Mouse (Mus musculus) limb, embryonic 14.5 days (tissue): ENCODE measurements around the gene Zfp513. TPM values are rescaled to one million over a fixed set of nuclear protein-coding genes. Genes with fewer than 3 reads are reported as not detected.

Experiments used
- ATAC-seq: fragments of 200-750 bp; cut with Nextera tagmentation; 2 replicates; pipeline ENCODE4 v1.8.0; 2017; ENCODE audit warnings: low read depth, moderate number of reproducible peaks, moderate TSS enrichment; ENCODE audit not compliant: low FRiP score
- DNase-seq: peaks from one replicate; pipeline ENCODE4 v3.0.0-alpha.2; 2015; ENCODE audit warnings: low spot score
- H3K27ac ChIP-seq: fragments of 300-500 bp; sonication (generic); replicated peaks from 2 replicates; pipeline ENCODE4 v1.5.1; 2014; ENCODE audit warnings: low read depth, mild to moderate bottlenecking, low read length, moderate library complexity, mixed read lengths
- H3K27me3 ChIP-seq: fragments of 300-500 bp; sonication (generic); 2 replicates; pipeline ENCODE4 v1.6.1; 2014; ENCODE audit warnings: low read length, mixed read lengths; ENCODE audit not compliant: control insufficient read depth, insufficient read depth
- H3K36me3 ChIP-seq: fragments of 300-500 bp; sonication (generic); 2 replicates; pipeline ENCODE4 v1.6.1; 2014; ENCODE audit warnings: mild to moderate bottlenecking, low read length, moderate library complexity, mixed read lengths; ENCODE audit not compliant: control insufficient read depth, insufficient read depth
- H3K4me1 ChIP-seq: fragments of 300-500 bp; sonication (generic); 2 replicates; pipeline ENCODE4 v1.6.1; 2014; ENCODE audit warnings: antibody characterized with exemption, low read length, mixed read lengths; ENCODE audit not compliant: control insufficient read depth, insufficient read depth
- H3K4me2 ChIP-seq: fragments of 300-500 bp; sonication (generic); replicated peaks from 2 replicates; pipeline ENCODE4 v1.6.1; 2014; ENCODE audit warnings: low read depth, mild to moderate bottlenecking, low read length, moderate library complexity; ENCODE audit not compliant: severe bottlenecking
- H3K4me3 ChIP-seq: fragments of 300-500 bp; sonication (generic); replicated peaks from 2 replicates; pipeline ENCODE4 v1.5.1; 2014; ENCODE audit warnings: low read length
- H3K9ac ChIP-seq: fragments of 300-500 bp; sonication (generic); 2 replicates; pipeline ENCODE4 v1.6.1; 2014; ENCODE audit warnings: mild to moderate bottlenecking, low read depth, low read length, moderate library complexity; ENCODE audit not compliant: severe bottlenecking
- H3K9me3 ChIP-seq: fragments of 300-500 bp; sonication (generic); 2 replicates; pipeline ENCODE4 v1.6.1; 2016; ENCODE audit warnings: low read length; ENCODE audit not compliant: control insufficient read depth
- POLR2A ChIP-seq: fragments of 200-500 bp; IDR thresholded peaks from 2 replicates; pipeline ENCODE4 v1.8.0; 2012; ENCODE audit warnings: inconsistent platforms, mild to moderate bottlenecking, moderate library complexity, borderline replicate concordance; ENCODE audit not compliant: insufficient read depth, insufficient read length; ENCODE audit errors: extremely low read depth
- WGBS: fragments of 180-500 bp; shearing (Covaris S2); extraction: QIAGEN DNeasy Blood & Tissue Kit; methylation state at CpG from one replicate; pipeline ENCODE4 v1.1.7; 2014; 5-methylcytosine and 5-hydroxymethylcytosine counted together
- polyA plus RNA-seq, 2 experiments: library from polyadenylated mRNA; depleted of rRNA in 1 of 2; stranded (reverse) in 1 of 2; unstranded in 1 of 2; fragments of >200 nt; fragmentation: Nextera tagmentation in 1 of 2; extraction: Ambion mirVana in 1 of 2; gene quantifications; 2 replicates each; pipeline versions ENCODE4 v1.2.1 to v1.2.3; 2012 to 2014

Gene Zfp513
- polyA plus RNA-seq, 2 experiments = 6.8 to 58.8 TPM

DNA sequence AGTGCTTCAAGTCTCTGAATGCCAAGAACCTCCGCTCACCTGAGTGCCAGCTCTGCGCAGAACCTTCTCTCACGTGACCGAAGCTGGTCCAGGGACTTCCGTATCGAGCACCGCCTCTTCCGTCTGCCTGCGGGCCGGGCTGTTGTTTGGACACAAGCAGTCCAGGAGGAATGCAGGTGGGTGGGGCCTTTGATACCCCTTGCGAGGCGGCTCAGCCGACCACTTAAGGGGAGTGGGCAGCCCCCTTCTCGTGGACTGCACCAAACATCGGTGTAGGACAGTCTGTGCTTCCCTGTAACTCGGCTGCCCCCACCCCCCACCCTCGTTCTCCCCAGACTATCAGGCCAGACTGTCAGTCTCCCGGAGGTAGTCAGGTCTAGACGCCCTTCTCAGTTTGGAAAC, 48.0 kb downstream of the Zfp513 start, which contains the start of gene Mpv17:
Mpv17 (minus strand) TSS at position 100 of the 402 bp plus-strand sequence.
- peak; percentile 86 for DNase-seq
- peaks cover 35% of the 10 kb centered on the region for H3K36me3 ChIP-seq
- H3K4me2 ChIP-seq = peak within 1 kb of the TSS; percentile 60
- H3K4me3 ChIP-seq = peak within 1 kb of the TSS; percentile 51
- no peaks in the 10 kb centered on the region for H3K27me3 ChIP-seq
- 2% methylated on average over 19 of the region's 19 CpGs for WGBS
- H3K9me3 ChIP-seq = no peaks in the 10 kb centered on the region
- H3K27ac ChIP-seq = peak within 1 kb of the TSS; percentile 67
- peak; percentile 94 for ATAC-seq
- peaks cover 5% of the 10 kb centered on the region; the same call in 1 of the 2 replicates for H3K4me1 ChIP-seq
- peak; percentile 79; the same call in 1 of the 2 replicates for TF ChIP-seq POLR2A
- peak within 1 kb of the TSS; percentile 53 for H3K9ac ChIP-seq

DNA sequence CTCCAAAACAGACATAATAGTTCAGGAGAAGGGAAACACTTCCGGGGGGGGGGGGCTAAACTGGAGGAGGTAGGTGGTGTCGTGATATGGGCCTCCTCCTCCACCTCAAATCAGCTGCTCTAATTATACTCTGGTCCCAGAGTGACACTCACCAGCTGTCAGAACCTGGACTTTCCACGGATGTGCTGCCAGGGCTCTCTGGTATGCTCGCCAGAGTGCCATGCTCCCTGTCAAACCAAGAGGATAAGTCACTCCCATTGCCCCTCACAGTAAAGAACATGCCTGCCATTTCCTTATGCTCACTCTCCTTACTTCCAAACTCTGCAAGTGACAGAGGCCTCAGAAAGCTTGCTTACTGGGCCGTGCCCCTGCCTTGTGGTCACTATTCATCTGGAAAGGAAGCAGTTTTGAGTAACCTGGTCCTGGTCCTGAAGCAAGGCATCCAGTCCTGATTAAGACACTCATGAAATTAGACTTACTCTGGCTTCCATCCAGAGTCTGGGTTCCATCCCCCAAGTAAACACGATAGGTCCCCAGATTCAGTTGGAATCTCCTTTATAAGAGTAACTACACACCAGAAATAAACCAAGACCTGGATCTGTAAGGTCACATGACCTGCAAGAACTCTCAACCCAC, 48.5 kb downstream of the Zfp513 start:
- Histone ChIP-seq H3K4me1 (peaks cover 5% of the 10 kb centered on the region; the same call in 1 of the 2 replicates), H3K9ac (peak overlapping the region; percentile 53), H3K27me3 (no peaks in the 10 kb centered on the region), H3K9me3 (no peaks in the 10 kb centered on the region), H3K4me3 (peak overlapping the region; percentile 51), H3K27ac (no peak overlapping the region), H3K36me3 (peaks cover 30% of the 10 kb centered on the region), H3K4me2 (peak overlapping the region; percentile 60)
- DNase-seq = no peak
- no peak for TF ChIP-seq POLR2A
- ATAC-seq = no peak
- 46% methylated on average over 6 of the region's 6 CpGs for WGBS

DNA sequence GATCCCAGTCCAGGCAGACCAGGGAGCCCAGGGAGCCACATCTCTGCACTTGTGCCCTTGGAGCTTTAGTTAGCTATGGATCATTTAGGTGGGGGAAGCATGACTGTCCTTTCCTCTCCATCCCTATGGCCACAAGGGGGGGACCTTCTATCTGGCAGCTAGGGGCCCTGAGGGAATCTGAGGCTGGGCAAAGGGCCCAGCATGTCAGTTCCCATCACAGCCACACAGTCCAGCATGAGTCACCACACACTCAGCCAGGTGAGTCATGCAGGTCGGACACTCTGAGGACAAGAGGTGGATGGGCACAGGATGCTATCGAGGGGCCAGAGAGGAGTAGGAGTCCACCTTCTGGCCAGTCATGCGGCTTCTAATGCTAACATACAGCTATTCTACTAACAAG, 50.4 kb downstream of the Zfp513 start:
- ATAC-seq (no peak), DNase-seq (no peak)
- Histone ChIP-seq H3K36me3 (peaks cover 23% of the 10 kb centered on the region; the same call in 1 of the 2 replicates), H3K4me2 (no peak overlapping the region), H3K27me3 (no peaks in the 10 kb centered on the region), H3K9me3 (no peaks in the 10 kb centered on the region), H3K4me3 (no peak overlapping the region), H3K27ac (no peak overlapping the region), H3K4me1 (peaks cover 5% of the 10 kb centered on the region; the same call in 1 of the 2 replicates), H3K9ac (no peak overlapping the region)
- WGBS = 91% methylated on average over 3 of the region's 3 CpGs
- TF ChIP-seq POLR2A = no peak

DNA sequence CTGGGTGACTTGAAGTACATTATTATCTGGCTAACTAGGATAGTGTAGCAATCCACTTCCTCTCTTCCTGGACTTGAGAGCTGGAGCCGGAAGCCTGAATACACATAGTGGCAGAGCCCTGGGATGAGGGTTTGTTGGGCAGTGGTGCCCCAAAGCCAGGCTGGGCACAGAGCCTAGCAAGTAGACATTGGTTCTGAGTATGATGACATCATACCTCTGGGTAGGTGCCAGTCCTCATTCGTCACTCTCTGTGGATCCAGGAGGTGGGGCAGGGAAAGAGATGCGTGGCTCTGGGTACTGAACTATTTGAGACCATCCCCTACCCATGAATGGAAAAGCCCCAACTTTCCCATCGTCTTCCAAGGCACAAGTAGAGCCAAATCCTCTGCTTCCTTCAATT, 52.3 kb downstream of the Zfp513 start:
- Histone ChIP-seq H3K4me2 (no peak overlapping the region), H3K9me3 (no peaks in the 10 kb centered on the region), H3K27me3 (no peaks in the 10 kb centered on the region), H3K4me1 (peaks cover 4% of the 10 kb centered on the region; the same call in 1 of the 2 replicates), H3K9ac (no peak overlapping the region), H3K27ac (no peak overlapping the region), H3K36me3 (peaks cover 20% of the 10 kb centered on the region), H3K4me3 (no peak overlapping the region)
- no peak for TF ChIP-seq POLR2A
- WGBS = 91% methylated on average over 4 of the region's 4 CpGs
- no peak for ATAC-seq
- DNase-seq = no peak

Other genes with a start within 250 kb of the Zfp513 start
- gene Preb, start 241.9 kb downstream of the Zfp513 start, polyA plus RNA-seq (2012; rRNA removed) = 259 and 349 TPM in 2 replicates
- 91.1 and 98.9 TPM in 2 replicates for gene Preb, start 241.9 kb downstream of the Zfp513 start, polyA plus RNA-seq (2014; fragmentation: Nextera tagmentation; extraction: Ambion mirVana)
- gene Tcf23, start 233.6 kb downstream of the Zfp513 start, polyA plus RNA-seq (2012; rRNA removed) = 0.05 TPM in 1 of 2 replicates, not detected in the other
- gene Tcf23, start 233.6 kb downstream of the Zfp513 start, polyA plus RNA-seq (2014; fragmentation: Nextera tagmentation; extraction: Ambion mirVana) = not detected in 2 replicates
- 134 and 151 TPM in 2 replicates for gene Atraid, start 154.0 kb downstream of the Zfp513 start, polyA plus RNA-seq (2012; rRNA removed)
- 190 and 200 TPM in 2 replicates for gene Atraid, start 154.0 kb downstream of the Zfp513 start, polyA plus RNA-seq (2014; fragmentation: Nextera tagmentation; extraction: Ambion mirVana)
- 25.3 and 33.9 TPM in 2 replicates for gene Slc5a6, start 153.4 kb downstream of the Zfp513 start, polyA plus RNA-seq (2012; rRNA removed)
- gene Slc5a6, start 153.4 kb downstream of the Zfp513 start, polyA plus RNA-seq (2014; fragmentation: Nextera tagmentation; extraction: Ambion mirVana) = 11.0 and 11.4 TPM in 2 replicates
- 49.1 and 62.5 TPM in 2 replicates for gene Cad, start 147.5 kb downstream of the Zfp513 start, polyA plus RNA-seq (2012; rRNA removed)
- gene Cad, start 147.5 kb downstream of the Zfp513 start, polyA plus RNA-seq (2014; fragmentation: Nextera tagmentation; extraction: Ambion mirVana) = 28.3 and 29.4 TPM in 2 replicates
- not detected in 2 replicates for gene Dnajc5g, start 96.0 kb downstream of the Zfp513 start, polyA plus RNA-seq (2012; rRNA removed)
- gene Dnajc5g, start 96.0 kb downstream of the Zfp513 start, polyA plus RNA-seq (2014; fragmentation: Nextera tagmentation; extraction: Ambion mirVana) = not detected in 2 replicates
- gene Slc30a3, start 94.1 kb downstream of the Zfp513 start, polyA plus RNA-seq (2012; rRNA removed) = 0.82 and 0.86 TPM in 2 replicates
- gene Slc30a3, start 94.1 kb downstream of the Zfp513 start, polyA plus RNA-seq (2014; fragmentation: Nextera tagmentation; extraction: Ambion mirVana) = 0.53 and 0.91 TPM in 2 replicates
- 8.1 and 8.7 TPM in 2 replicates for gene Trim54, start 85.6 kb downstream of the Zfp513 start, polyA plus RNA-seq (2012; rRNA removed)
- 4.9 and 6.2 TPM in 2 replicates for gene Trim54, start 85.6 kb downstream of the Zfp513 start, polyA plus RNA-seq (2014; fragmentation: Nextera tagmentation; extraction: Ambion mirVana)
- gene Ucn, start 63.5 kb downstream of the Zfp513 start, polyA plus RNA-seq (2012; rRNA removed) = 0.16 TPM in 1 of 2 replicates, not detected in the other
- 0.46 TPM in 1 of 2 replicates, not detected in the other for gene Ucn, start 63.5 kb downstream of the Zfp513 start, polyA plus RNA-seq (2014; fragmentation: Nextera tagmentation; extraction: Ambion mirVana)
- 78.5 and 103 TPM in 2 replicates for gene Mpv17, start 48.1 kb downstream of the Zfp513 start, polyA plus RNA-seq (2012; rRNA removed)
- gene Mpv17, start 48.1 kb downstream of the Zfp513 start, polyA plus RNA-seq (2014; fragmentation: Nextera tagmentation; extraction: Ambion mirVana) = 49.4 and 61.8 TPM in 2 replicates
- 3.9 and 4.3 TPM in 2 replicates for gene Gm29609, start 22.4 kb downstream of the Zfp513 start, polyA plus RNA-seq (2012; rRNA removed)
- gene Gm29609, start 22.4 kb downstream of the Zfp513 start, polyA plus RNA-seq (2014; fragmentation: Nextera tagmentation; extraction: Ambion mirVana) = 0.70 and 0.96 TPM in 2 replicates
- 130 and 143 TPM in 2 replicates for gene Gtf3c2, start 22.2 kb downstream of the Zfp513 start, polyA plus RNA-seq (2012; rRNA removed)
- gene Gtf3c2, start 22.2 kb downstream of the Zfp513 start, polyA plus RNA-seq (2014; fragmentation: Nextera tagmentation; extraction: Ambion mirVana) = 47.1 and 66.2 TPM in 2 replicates
- 108 and 120 TPM in 2 replicates for gene Snx17, start 9.1 kb downstream of the Zfp513 start, polyA plus RNA-seq (2012; rRNA removed)
- 139 and 144 TPM in 2 replicates for gene Snx17, start 9.1 kb downstream of the Zfp513 start, polyA plus RNA-seq (2014; fragmentation: Nextera tagmentation; extraction: Ambion mirVana)
- 46.9 and 49.3 TPM in 2 replicates for gene Eif2b4, start 8.9 kb downstream of the Zfp513 start, polyA plus RNA-seq (2012; rRNA removed)
- gene Eif2b4, start 8.9 kb downstream of the Zfp513 start, polyA plus RNA-seq (2014; fragmentation: Nextera tagmentation; extraction: Ambion mirVana) = 67.5 and 68.5 TPM in 2 replicates
- 91.2 and 118 TPM in 2 replicates for gene Ppm1g, start 18.4 kb upstream of the Zfp513 start, polyA plus RNA-seq (2012; rRNA removed)
- gene Ppm1g, start 18.4 kb upstream of the Zfp513 start, polyA plus RNA-seq (2014; fragmentation: Nextera tagmentation; extraction: Ambion mirVana) = 98.8 and 111 TPM in 2 replicates
- gene Nrbp1, start 38.6 kb upstream of the Zfp513 start, polyA plus RNA-seq (2012; rRNA removed) = 161 and 181 TPM in 2 replicates
- gene Nrbp1, start 38.6 kb upstream of the Zfp513 start, polyA plus RNA-seq (2014; fragmentation: Nextera tagmentation; extraction: Ambion mirVana) = 157 and 166 TPM in 2 replicates
- 0.15 TPM in 1 of 2 replicates, not detected in the other for gene Gm9970, start 38.9 kb upstream of the Zfp513 start, polyA plus RNA-seq (2012; rRNA removed)
- 0.40 TPM in 1 of 2 replicates, not detected in the other for gene Gm9970, start 38.9 kb upstream of the Zfp513 start, polyA plus RNA-seq (2014; fragmentation: Nextera tagmentation; extraction: Ambion mirVana)
- 25.2 and 31.4 TPM in 2 replicates for gene Krtcap3, start 49.4 kb upstream of the Zfp513 start, polyA plus RNA-seq (2012; rRNA removed)
- 10.2 and 16.4 TPM in 2 replicates for gene Krtcap3, start 49.4 kb upstream of the Zfp513 start, polyA plus RNA-seq (2014; fragmentation: Nextera tagmentation; extraction: Ambion mirVana)
- 53.3 and 64.2 TPM in 2 replicates for gene Ift172, start 88.8 kb upstream of the Zfp513 start, polyA plus RNA-seq (2012; rRNA removed)
- gene Ift172, start 88.8 kb upstream of the Zfp513 start, polyA plus RNA-seq (2014; fragmentation: Nextera tagmentation; extraction: Ambion mirVana) = 41.6 and 46.1 TPM in 2 replicates
- gene Fndc4, start 93.8 kb upstream of the Zfp513 start, polyA plus RNA-seq (2012; rRNA removed) = 174 and 211 TPM in 2 replicates
- gene Fndc4, start 93.8 kb upstream of the Zfp513 start, polyA plus RNA-seq (2014; fragmentation: Nextera tagmentation; extraction: Ambion mirVana) = 93.9 and 101 TPM in 2 replicates
- gene Gckr, start 95.1 kb upstream of the Zfp513 start, polyA plus RNA-seq (2012; rRNA removed) = 0.47 and 1.2 TPM in 2 replicates
- gene Gckr, start 95.1 kb upstream of the Zfp513 start, polyA plus RNA-seq (2014; fragmentation: Nextera tagmentation; extraction: Ambion mirVana) = 0.36 TPM in 1 of 2 replicates, not detected in the other